Mouse (Mus musculus): Measurements from ENCODE around the gene Krt23. TPM values are rescaled to one million over a fixed set of nuclear protein-coding genes. Genes with fewer than 3 reads are reported as not detected.

Krt23 gene
- polyA plus RNA-seq, 1 experiment from 2014 or later: 8.0 TPM

GRCm38 (mm10) chr11:99461736-99462135, 31.2 kb downstream of the Krt23 start:
- Histone ChIP-seq H3K36me3 (ENCODE audit: control insufficient read depth, insufficient read depth) (no peaks in the 10 kb centered on the region), H3K4me2 (replicated peaks; ENCODE audit: low read depth) (peak overlapping the region; percentile 2), H3K27me3 (replicated peaks; ENCODE audit: control insufficient read depth, insufficient read depth, low read length) (no peaks in the 10 kb centered on the region), H3K4me3 (ENCODE audit: low read depth, low read length) (no peak overlapping the region), H3K9ac (ENCODE audit: low read depth, low read length) (no peak overlapping the region), H3K4me1 (replicated peaks; ENCODE audit: control insufficient read depth, insufficient read depth, low read length) (no peaks in the 10 kb centered on the region), H3K27ac (ENCODE audit: low read depth, low read length) (peak overlapping the region; percentile 55), H3K9me3 (ENCODE audit: control insufficient read depth) (no peaks in the 10 kb centered on the region)
- ATAC-seq: peak; percentile 83
- 35% methylated on average over 7 of the region's 7 CpGs for WGBS
- no peak for TF ChIP-seq CTCF (IDR thresholded peaks at IDR 0.05; ENCODE audit: low read depth)

GRCm38 (mm10) chr11:99458887-99459286, 34.0 kb downstream of the Krt23 start:
- 26% methylated on average over 7 of the region's 7 CpGs for WGBS
- Histone ChIP-seq H3K4me1 (replicated peaks; ENCODE audit: control insufficient read depth, insufficient read depth, low read length) (no peaks in the 10 kb centered on the region; the same call in 1 of the 2 replicates), H3K4me2 (replicated peaks; ENCODE audit: low read depth) (peak overlapping the region; percentile 25; the same call in 1 of the 2 replicates), H3K27me3 (replicated peaks; ENCODE audit: control insufficient read depth, insufficient read depth, low read length) (no peaks in the 10 kb centered on the region), H3K27ac (ENCODE audit: low read depth, low read length) (peak overlapping the region; percentile 57), H3K4me3 (ENCODE audit: low read depth, low read length) (no peak overlapping the region), H3K36me3 (ENCODE audit: control insufficient read depth, insufficient read depth) (no peaks in the 10 kb centered on the region), H3K9me3 (ENCODE audit: control insufficient read depth) (no peaks in the 10 kb centered on the region), H3K9ac (ENCODE audit: low read depth, low read length) (no peak overlapping the region)
- peak; percentile 83 for ATAC-seq
- peak; percentile 34; the same call in 1 of the 2 replicates for TF ChIP-seq CTCF (IDR thresholded peaks at IDR 0.05; ENCODE audit: low read depth)

GRCm38 (mm10) chr11:99454759-99455158, 38.2 kb downstream of the Krt23 start:
- Histone ChIP-seq H3K4me2 (replicated peaks; ENCODE audit: low read depth) (peak overlapping the region; percentile 13; the same call in 1 of the 2 replicates), H3K27ac (ENCODE audit: low read depth, low read length) (no peak overlapping the region), H3K9ac (ENCODE audit: low read depth, low read length) (no peak overlapping the region), H3K9me3 (ENCODE audit: control insufficient read depth) (no peaks in the 10 kb centered on the region), H3K27me3 (replicated peaks; ENCODE audit: control insufficient read depth, insufficient read depth, low read length) (no peaks in the 10 kb centered on the region), H3K36me3 (ENCODE audit: control insufficient read depth, insufficient read depth) (no peaks in the 10 kb centered on the region), H3K4me3 (ENCODE audit: low read depth, low read length) (no peak overlapping the region), H3K4me1 (replicated peaks; ENCODE audit: control insufficient read depth, insufficient read depth, low read length) (no peaks in the 10 kb centered on the region; the same call in 1 of the 2 replicates)
- WGBS: 46% methylated on average over 10 of the region's 10 CpGs
- peak; percentile 63 for ATAC-seq
- no peak for TF ChIP-seq CTCF (IDR thresholded peaks at IDR 0.05; ENCODE audit: low read depth)

GRCm38 (mm10) chr11:99454044-99454443, 38.9 kb downstream of the Krt23 start:
- TF ChIP-seq CTCF (IDR thresholded peaks at IDR 0.05; ENCODE audit: low read depth): no peak
- no peak overlapping the region for H3K27ac ChIP-seq (ENCODE audit: low read depth, low read length)

GRCm38 (mm10) chr11:99448769-99449168, 44.2 kb downstream of the Krt23 start:
- Histone ChIP-seq H3K27ac (ENCODE audit: low read depth, low read length) (no peak overlapping the region), H3K9me3 (ENCODE audit: control insufficient read depth) (no peaks in the 10 kb centered on the region), H3K9ac (ENCODE audit: low read depth, low read length) (no peak overlapping the region), H3K4me1 (replicated peaks; ENCODE audit: control insufficient read depth, insufficient read depth, low read length) (no peaks in the 10 kb centered on the region), H3K4me3 (ENCODE audit: low read depth, low read length) (no peak overlapping the region), H3K27me3 (replicated peaks; ENCODE audit: control insufficient read depth, insufficient read depth, low read length) (no peaks in the 10 kb centered on the region), H3K4me2 (replicated peaks; ENCODE audit: low read depth) (no peak overlapping the region), H3K36me3 (ENCODE audit: control insufficient read depth, insufficient read depth) (no peaks in the 10 kb centered on the region)
- no peak for TF ChIP-seq CTCF (IDR thresholded peaks at IDR 0.05; ENCODE audit: low read depth)
- 32% methylated on average over 2 of the region's 2 CpGs for WGBS
- no peak for ATAC-seq

More at GRCm38 (mm10) chr11:99454044-99454443, 38.9 kb downstream of the Krt23 start:
- no peak overlapping the region for H3K4me2 ChIP-seq (replicated peaks; ENCODE audit: low read depth)
- ATAC-seq: no peak
- H3K4me1 ChIP-seq (replicated peaks; ENCODE audit: control insufficient read depth, insufficient read depth, low read length): no peaks in the 10 kb centered on the region; the same call in 1 of the 2 replicates
- H3K27me3 ChIP-seq (replicated peaks; ENCODE audit: control insufficient read depth, insufficient read depth, low read length): no peaks in the 10 kb centered on the region
- no peak overlapping the region for H3K4me3 ChIP-seq (ENCODE audit: low read depth, low read length)
- H3K9me3 ChIP-seq (ENCODE audit: control insufficient read depth): no peaks in the 10 kb centered on the region
- no peak overlapping the region for H3K9ac ChIP-seq (ENCODE audit: low read depth, low read length)
- 34% methylated on average over 4 of the region's 4 CpGs for WGBS
- no peaks in the 10 kb centered on the region for H3K36me3 ChIP-seq (ENCODE audit: control insufficient read depth, insufficient read depth)

- peak overlapping the region; percentile 37 for H3K4me2 ChIP-seq (replicated peaks; ENCODE audit: low read depth)
These were observed 51.7 kb downstream of the Krt23 start for GRCm38 (mm10) chr11:99441220-99441619.

More at GRCm38 (mm10) chr11:99441220-99441619, 51.7 kb downstream of the Krt23 start:
- no peaks in the 10 kb centered on the region for H3K27me3 ChIP-seq (replicated peaks; ENCODE audit: control insufficient read depth, insufficient read depth, low read length)
- 25% methylated on average over 8 of the region's 8 CpGs for WGBS
- no peaks in the 10 kb centered on the region for H3K36me3 ChIP-seq (ENCODE audit: control insufficient read depth, insufficient read depth)
- peak overlapping the region; percentile 55 for H3K27ac ChIP-seq (ENCODE audit: low read depth, low read length)
- H3K9ac ChIP-seq (ENCODE audit: low read depth, low read length): no peak overlapping the region
- TF ChIP-seq CTCF (IDR thresholded peaks at IDR 0.05; ENCODE audit: low read depth): no peak
- ATAC-seq: peak; percentile 89
- H3K4me1 ChIP-seq (replicated peaks; ENCODE audit: control insufficient read depth, insufficient read depth, low read length): 0 out of 2 replicates have a peak, but pooled peaks cover 6% of the 10 kb centered on the region
- no peak overlapping the region for H3K4me3 ChIP-seq (ENCODE audit: low read depth, low read length)
- no peaks in the 10 kb centered on the region for H3K9me3 ChIP-seq (ENCODE audit: control insufficient read depth)
